Mouse (Mus musculus) E14TG2a.4 (cell line): Measurements from ENCODE around the gene Npw.
"Not testable (repeated sequence)": the region's sequence is repeated elsewhere in the genome, so short reads cannot be mapped to it uniquely, and the experiment has no call there.

Experiments used
- H3K27me3 ChIP-seq: 2 replicates; pipeline ENCODE4 v1.6.1; 2014; ENCODE audit warnings: low read length, control low read depth; ENCODE audit not compliant: insufficient read depth
- H3K36me3 ChIP-seq: 2 replicates; pipeline ENCODE4 v1.6.1; 2014; ENCODE audit warnings: low read length, control low read depth; ENCODE audit not compliant: insufficient read depth
- H3K4me1 ChIP-seq: replicated peaks from 2 replicates; pipeline ENCODE4 v1.6.1; 2014; ENCODE audit warnings: low read depth, low read length, control low read depth
- H3K4me3 ChIP-seq: replicated peaks from 2 replicates; pipeline ENCODE4 v1.5.1; 2014; ENCODE audit warnings: mild to moderate bottlenecking, low read length
- H3K9me3 ChIP-seq: 2 replicates; pipeline ENCODE4 v1.6.1; 2014; ENCODE audit warnings: low read length, control low read depth
- CTCF ChIP-seq: conservative IDR thresholded peaks from 2 replicates; pipeline ENCODE4 v1.5.1; 2014; ENCODE audit warnings: low read length
- NANOG ChIP-seq: IDR thresholded peaks from 2 replicates; pipeline ENCODE4 v1.6.1; 2014; ENCODE audit warnings: borderline replicate concordance, low read length, mixed read lengths
- POU5F1 ChIP-seq: IDR thresholded peaks from 2 replicates; pipeline ENCODE4 v1.6.1; 2014; ENCODE audit warnings: low read length, borderline replicate concordance

Gene Npw

DNA sequence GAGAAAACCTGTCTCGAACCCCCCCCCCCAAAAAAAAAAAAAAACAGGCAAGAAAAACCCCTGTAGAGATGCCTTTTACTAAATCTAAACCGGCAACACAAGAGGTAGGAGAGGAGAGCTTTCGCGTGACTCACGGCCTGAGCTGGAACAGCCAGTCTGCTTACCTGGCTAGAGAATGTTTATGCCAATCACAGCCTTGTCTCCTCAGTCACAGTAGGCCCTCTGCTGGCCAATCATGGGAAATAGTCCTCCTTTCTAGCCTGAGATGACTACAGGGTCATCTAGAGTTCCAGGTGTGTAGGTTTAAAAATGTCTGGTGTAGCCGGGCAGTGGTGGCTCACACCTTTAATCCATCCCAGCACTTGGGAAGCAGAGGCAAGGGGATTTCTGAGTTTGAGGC is 9.2 kb upstream of the Npw start:
- Histone ChIP-seq H3K4me3 (no peak overlapping the region), H3K36me3 (0 out of 2 replicates have a peak, but pooled peaks cover 7% of the 10 kb centered on the region), H3K27me3 (no peaks in the 10 kb centered on the region), H3K4me1 (peaks cover 43% of the 10 kb centered on the region), H3K9me3 (no peaks in the 10 kb centered on the region)
- TF ChIP-seq CTCF (peak; percentile 60), NANOG (no peak)

DNA sequence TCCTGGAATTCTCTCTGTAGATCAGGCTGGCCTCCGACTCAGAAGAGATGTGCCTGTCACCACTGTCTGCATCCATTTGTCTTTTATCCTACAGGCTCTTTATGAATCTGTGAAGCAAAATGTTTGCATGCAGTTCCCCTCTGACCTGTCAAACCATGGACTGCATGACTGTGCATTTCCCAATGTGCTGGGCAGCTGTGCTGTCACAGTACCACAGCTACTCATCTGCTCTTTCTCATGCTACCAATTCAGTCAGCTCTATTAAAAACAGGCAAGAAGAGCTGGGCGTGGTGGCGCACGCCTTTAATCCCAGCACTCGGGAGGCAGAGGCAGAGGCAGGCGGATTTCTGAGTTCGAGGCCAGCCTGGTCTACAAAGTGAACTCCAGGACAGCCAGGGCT is 8.8 kb upstream of the Npw start:
- not testable (repeated sequence) for H3K4me3 ChIP-seq, H3K36me3 ChIP-seq, H3K27me3 ChIP-seq, H3K9me3 ChIP-seq
- H3K4me1 ChIP-seq: peaks cover 38% of the 10 kb centered on the region

DNA sequence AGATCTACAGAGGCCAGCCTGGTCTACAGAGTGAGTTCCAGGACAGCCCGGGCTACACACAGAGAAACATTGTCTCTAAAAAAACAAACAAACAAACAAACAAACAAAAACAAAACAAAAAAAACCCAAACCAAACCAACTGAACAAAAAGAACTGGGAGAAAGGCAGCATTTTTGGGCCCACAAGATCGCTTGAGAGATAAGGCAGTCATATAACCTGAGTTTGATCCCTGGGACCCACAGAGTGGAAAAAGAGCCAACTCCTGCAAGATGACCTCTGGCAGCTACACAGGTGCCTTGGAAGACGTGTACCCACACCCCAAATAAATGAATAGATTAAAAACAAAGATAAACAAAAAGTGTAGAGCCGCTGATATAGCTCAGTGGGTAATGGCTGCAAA is 3.3 kb downstream of the Npw start:
- Histone ChIP-seq H3K9me3 (no peaks in the 10 kb centered on the region), H3K4me1 (peaks cover 38% of the 10 kb centered on the region)
- no peak for TF ChIP-seq NANOG
- no peak for TF ChIP-seq CTCF
- no peak for TF ChIP-seq POU5F1

DNA sequence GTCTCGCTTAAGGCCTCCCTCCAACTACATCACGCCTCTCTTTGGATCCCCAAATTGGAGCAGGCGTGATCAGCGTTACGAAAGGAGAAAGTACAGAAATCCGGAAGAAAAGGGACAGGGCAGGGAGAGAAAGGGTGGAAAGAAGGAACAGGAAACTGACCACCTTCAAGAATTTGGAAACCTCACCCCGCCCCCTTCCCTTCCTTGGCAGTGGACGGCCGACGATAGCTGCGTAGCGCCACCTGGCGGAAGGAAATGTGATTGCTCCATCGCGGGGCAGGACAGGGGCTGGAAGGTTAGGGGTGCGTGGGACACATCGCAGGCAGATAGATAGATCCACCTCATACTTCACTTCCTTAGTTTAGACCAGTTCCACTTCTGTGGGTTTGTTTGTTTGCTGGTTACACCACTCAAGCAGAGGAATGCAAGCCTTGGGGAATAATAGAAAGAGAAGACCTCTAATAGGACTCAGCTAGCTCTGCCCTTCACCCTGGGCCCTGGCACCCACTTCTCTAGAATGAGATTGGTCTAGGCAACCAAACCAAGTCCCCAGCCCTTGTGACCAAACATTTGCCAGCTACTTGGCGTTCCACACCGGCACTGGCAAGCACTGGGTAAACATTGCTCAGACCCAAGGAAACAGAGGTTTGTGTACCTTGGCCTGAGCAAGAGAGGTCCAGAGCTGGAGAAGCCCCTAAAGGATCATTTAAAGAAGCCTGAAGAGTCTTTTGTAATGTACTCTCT is 4.1 kb downstream of the Npw start:
- Histone ChIP-seq H3K9me3 (no peaks in the 10 kb centered on the region), H3K36me3 (no peaks in the 10 kb centered on the region), H3K4me1 (peaks cover 43% of the 10 kb centered on the region), H3K27me3 (peaks cover 74% of the 10 kb centered on the region), H3K4me3 (0 out of 2 replicates have a peak overlapping the region, but pooled peaks have one; percentile 14)
- TF ChIP-seq NANOG (no peak), CTCF (peak; percentile 12; the same call in 1 of the 2 replicates)

More for the DNA sequence above, 3.3 kb downstream of the Npw start:
- Histone ChIP-seq H3K4me3 (no peak overlapping the region), H3K27me3 (peaks cover 72% of the 10 kb centered on the region), H3K36me3 (no peaks in the 10 kb centered on the region)

DNA sequence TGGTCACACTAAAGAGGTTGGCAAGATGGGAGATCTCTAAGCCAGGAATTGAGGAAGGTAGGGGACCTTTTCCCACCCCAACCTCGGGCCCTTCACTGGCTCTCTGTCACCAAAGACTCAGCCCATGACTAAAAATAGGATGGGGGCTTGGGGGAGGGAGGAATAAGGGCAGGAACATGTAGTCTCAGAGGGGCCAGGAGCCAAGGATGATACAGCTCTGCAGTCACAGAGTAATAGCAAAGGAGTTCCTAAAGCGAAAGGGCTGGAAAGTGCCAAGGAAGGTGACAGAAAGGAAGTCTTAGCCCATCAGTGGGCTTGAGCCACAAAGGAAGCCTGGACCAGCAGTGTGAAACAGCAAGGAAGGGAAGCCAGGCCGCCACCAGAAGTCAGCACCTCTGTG is 6.4 kb downstream of the Npw start:
- no peak overlapping the region for H3K4me3 ChIP-seq
- peaks cover 45% of the 10 kb centered on the region for H3K4me1 ChIP-seq
- H3K9me3 ChIP-seq: no peaks in the 10 kb centered on the region
- no peak for TF ChIP-seq CTCF
- no peak for TF ChIP-seq NANOG
- TF ChIP-seq POU5F1: no peak
- peaks cover 62% of the 10 kb centered on the region for H3K27me3 ChIP-seq
- no peaks in the 10 kb centered on the region for H3K36me3 ChIP-seq

DNA sequence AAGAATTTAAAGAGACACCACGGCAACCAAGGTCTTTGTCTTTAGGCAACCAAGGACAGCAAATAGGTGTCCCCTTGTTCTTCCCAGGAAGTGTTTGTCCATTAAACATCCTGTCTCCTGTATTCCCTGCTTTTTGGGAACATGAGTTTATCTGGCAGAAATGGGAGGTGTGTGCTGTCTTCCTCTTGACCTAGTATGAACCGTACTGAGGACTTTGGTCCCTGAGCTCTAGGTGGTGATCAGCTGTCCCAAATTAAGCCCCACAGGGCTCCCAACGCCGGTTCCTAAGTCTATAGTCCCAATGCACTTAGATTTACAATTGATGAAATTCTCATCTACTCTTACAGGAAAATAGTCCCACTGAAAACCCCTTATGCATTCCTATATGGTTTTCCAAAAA is 7.5 kb downstream of the Npw start:
- Histone ChIP-seq H3K4me3 (peak overlapping the region; percentile 90), H3K36me3 (no peaks in the 10 kb centered on the region), H3K4me1 (peaks cover 54% of the 10 kb centered on the region), H3K27me3 (peaks cover 54% of the 10 kb centered on the region), H3K9me3 (no peaks in the 10 kb centered on the region)
- TF ChIP-seq CTCF (no peak), NANOG (no peak), POU5F1 (no peak)

DNA sequence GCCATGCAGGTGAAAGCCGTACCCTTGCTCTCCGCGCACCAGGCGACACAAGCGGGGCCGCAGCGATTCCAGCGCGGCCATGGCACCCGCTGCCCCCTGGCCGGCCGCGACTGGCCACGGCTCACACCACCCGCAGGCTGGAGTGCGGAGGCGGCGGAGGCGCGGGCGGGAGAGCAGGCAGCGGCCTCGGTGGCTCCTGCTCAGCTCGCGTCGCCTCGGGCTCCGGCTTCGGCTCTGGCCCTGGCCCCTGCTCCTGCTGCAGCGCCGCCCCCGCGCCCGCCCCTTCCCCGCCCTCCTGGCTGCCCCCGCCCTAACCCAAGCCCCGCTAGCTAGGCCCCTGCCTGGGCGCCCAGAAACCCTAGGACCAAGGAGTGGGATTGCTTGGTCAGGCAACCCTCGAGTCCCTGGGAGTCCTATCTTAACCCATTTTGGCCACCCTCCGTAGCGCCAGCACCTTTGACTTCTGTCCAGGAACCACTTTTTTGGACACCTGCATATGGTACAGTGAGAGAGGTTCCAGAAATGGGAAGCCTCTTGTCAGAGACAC is 8.1 kb downstream of the Npw start, which contains the start of gene Slc9a3r2:
TSS of gene Slc9a3r2 (minus strand) at position 258 of the 547 bp plus-strand sequence.
- no peaks in the 10 kb centered on the region for H3K9me3 ChIP-seq
- peaks cover 60% of the 10 kb centered on the region for H3K4me1 ChIP-seq
- TF ChIP-seq CTCF (no peak), POU5F1 (no peak), NANOG (no peak)
- no peaks in the 10 kb centered on the region for H3K36me3 ChIP-seq
- H3K27me3 ChIP-seq: peaks cover 53% of the 10 kb centered on the region
- H3K4me3 ChIP-seq: peak within 1 kb of the TSS; percentile 90

DNA sequence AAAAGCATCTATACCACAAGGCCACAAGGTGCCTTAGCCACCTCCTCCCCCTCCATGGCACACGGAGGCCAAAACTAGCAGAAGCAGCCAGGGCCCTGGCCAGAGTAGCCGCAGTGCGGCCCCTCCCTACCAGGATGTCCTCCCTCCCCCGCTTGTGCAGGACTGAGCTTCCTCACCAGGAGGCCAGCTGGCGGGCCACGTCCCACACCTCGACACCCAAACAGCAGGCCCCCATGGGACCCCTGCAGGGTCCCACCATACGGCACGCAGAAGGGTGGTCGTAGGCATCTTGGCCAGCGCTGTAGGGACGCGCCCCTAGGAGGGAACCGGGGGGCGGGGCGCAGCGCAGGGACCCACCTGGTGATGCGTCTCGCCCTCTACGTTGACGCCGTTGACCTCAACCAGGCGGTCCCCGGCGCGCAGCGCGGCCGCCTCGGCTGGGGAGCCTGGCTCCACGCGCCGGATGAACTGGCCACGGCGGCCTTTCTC is 8.6 kb downstream of the Npw start:
- H3K4me3 ChIP-seq: peak overlapping the region; percentile 90
- no peaks in the 10 kb centered on the region for H3K36me3 ChIP-seq
- H3K9me3 ChIP-seq: no peaks in the 10 kb centered on the region
- peaks cover 65% of the 10 kb centered on the region for H3K4me1 ChIP-seq
- peaks cover 50% of the 10 kb centered on the region for H3K27me3 ChIP-seq
- no peak for TF ChIP-seq POU5F1
- TF ChIP-seq CTCF: no peak
- no peak for TF ChIP-seq NANOG
